Mouse (Mus musculus): ENCODE results near the gene Gm49673.
"Not testable (repeated sequence)": the region's sequence is repeated elsewhere in the genome, so short reads cannot be mapped to it uniquely, and the experiment has no call there.

Gene Gm49673

DNA sequence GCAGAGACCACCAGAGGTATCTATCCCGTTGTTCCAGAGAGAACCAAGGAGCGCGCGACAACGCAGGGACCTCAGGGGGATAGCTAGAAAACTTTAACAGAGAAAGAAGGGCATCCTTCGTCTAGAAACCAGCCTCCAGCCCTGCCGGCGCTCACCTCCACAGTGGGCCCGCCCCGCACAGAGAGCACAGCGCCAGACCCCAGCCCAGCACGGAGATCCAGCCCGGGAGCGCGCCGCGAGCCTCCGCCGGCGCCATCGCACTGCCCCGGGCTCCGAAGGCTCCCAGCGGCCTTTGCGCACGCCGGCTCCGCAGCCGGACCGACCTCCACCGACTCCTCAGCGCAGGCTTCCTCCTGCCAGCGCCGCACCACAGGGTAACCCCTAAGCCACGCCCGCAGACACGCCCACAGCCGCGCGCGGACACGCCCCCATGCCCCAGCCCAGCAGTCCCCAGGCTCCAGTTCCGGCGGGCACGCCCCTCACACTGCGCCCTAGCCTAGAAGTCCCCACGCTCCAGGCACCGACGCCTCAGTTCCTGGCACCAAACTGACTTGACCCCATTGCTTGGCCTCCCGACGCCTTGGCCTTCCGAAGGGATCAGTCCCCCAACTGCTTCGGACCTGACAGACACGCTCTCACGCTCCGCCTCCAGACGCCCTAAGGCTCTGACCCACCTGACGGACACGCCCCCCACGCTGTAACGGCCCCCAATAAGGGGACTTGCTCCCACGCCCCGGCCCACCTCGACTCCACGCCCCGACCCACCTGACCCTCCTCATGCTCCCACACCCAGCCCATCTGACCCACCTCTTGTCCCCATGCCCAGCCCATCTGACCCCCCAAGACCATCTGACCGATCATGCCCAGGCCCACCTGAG lies at the start of gene Gm49673, which contains the start of gene Rnaset2a:
Gm49673 (minus strand) TSS at position 350 of the 878 bp plus-strand sequence.
Rnaset2a (minus strand) TSS at position 659 of the 878 bp plus-strand sequence.
- in situ Hi-C loops (cut with MboI, MseI), result not testable (repeated sequence)

DNA sequence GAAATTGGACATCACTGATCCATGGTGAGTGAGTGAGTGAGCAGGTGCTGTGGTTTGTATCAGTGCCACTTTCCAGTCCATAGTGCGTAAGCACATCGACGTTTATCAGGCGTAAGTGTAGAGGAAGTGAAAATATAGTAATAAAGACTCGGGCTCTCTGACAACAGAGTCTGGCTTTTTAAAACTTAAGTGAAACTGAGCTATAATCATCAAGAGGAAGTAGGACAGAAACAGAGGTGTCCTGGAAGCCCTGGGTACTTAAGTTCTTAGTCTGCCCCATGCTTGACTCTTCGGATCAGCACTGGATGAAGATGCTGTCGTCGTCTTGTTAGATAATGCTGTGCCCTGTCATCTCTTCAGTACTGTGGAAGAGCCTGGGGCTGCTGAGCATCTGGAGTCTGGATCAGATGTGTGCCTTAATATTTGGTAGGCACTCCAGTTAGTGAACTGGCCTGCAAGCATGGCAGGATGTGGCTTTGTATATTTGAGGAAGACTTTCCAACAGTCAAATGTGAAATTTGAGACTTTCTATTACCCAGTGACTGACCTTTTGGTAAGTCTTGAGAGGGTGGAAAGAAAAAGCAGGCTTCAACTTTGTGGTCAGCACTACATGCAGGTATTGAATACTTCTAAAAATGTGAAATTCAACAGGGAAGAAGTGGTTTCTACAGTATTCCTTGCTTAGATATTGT lies 48.2 kb upstream of the Gm49673 start:
- in situ Hi-C loops (cut with MboI, MseI), result no loop called here

DNA sequence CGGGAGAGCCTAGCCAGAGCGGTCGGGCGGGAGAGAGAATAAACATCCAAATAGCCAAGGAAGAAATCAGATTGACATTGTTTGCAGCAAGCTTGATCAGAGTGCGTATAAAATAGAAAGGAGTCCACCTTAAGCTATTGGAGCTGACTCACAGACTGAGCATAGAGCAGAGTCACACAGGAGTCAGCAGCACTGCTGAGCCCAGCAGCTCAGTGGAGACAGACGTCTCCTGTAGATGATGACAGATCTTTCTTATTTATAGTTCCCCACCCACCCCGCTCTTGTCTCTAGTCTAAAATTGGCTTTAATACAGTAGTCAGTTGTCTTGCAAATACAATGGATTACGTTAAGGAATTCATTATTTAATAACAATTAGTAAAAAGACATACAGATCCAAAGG lies 46.1 kb upstream of the Gm49673 start:
- in situ Hi-C loops (cut with MboI, MseI), result no loop called here

DNA sequence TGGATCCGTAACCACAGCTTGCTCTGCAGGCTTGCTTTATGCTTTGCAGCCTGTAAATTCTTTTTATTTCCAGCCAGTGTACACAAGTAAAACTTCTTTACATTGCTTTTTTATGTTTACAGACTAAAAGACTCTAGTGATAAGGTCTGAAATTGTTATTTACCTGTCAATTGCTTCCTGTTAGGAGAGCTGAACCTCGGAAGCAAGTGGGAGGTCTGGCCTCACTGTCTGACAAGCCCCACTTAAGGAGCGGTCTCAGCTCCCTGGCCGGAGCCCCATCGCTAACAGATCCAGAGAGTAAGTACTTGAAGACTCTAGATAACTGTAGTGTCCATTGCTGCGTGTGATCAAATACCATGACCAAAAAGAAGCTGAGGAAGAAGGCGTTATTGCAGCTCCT lies 36.6 kb upstream of the Gm49673 start:
- in situ Hi-C loops (cut with MboI, MseI), result no loop called here

DNA sequence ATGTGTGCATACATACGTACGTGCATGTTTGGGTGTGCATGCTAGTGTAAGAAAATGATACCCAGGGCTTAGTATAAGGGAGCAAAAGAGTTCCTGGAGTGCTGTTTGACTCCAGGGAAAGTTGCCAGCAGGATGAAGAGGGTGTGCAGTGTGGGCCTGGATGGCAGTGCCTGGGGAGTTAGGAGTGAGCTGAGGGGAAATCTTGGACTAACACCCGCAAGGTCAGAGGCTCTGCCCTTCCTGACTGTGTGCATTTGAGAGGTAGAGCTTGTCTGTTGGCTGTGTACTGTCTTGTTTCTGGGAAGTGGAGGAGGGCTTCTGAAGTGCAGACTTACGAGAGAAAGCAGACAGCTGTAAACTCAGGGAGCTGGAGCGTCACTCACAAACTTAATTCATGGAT lies 36.2 kb upstream of the Gm49673 start:
- in situ Hi-C loops (cut with MboI, MseI), result no loop called here

DNA sequence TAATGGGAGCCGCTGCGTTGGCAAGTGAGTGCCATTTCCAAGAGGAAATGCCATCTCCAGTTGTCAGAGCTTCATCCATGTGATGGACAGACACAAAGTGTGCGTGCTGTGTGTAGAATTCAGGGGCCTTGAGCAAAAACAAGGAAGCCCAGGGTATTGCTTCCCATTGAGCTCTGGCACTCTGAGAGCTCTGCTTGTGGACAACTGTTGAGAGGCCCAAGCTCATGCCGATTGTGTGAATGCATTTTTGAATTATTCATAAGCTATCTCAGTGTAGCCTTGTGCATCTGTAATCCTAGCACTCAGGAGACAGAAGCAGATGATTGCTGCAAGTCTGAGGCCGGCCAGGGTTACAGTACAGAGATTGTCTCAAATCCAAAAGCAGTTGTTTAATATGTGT lies 29.5 kb upstream of the Gm49673 start:
- in situ Hi-C loops (cut with MboI, MseI), result no loop called here

DNA sequence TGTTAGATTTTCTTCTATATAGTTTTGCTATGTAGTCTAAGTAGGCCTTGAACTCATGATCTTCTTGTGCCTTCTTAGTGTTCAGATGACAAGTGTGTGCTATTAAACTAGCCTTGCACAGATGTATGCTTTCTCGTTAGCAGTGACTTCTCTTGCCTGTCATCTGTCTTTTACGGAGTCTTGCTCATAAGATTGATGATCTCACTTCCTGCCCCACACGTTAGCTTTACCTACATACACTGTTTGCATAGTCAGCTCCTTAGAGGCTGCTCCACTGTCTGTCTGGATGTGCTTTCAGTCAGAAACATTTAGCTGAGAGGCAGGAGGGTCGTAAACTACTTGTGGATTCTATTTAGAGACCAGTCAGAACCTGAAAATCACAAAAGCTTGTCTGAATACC lies 23.5 kb upstream of the Gm49673 start:
- in situ Hi-C loops (cut with MboI, MseI), result loop anchor here (25.0 kb wide), 1 partner anchor 309 kb away; no protein-coding TSS in a partner anchor

DNA sequence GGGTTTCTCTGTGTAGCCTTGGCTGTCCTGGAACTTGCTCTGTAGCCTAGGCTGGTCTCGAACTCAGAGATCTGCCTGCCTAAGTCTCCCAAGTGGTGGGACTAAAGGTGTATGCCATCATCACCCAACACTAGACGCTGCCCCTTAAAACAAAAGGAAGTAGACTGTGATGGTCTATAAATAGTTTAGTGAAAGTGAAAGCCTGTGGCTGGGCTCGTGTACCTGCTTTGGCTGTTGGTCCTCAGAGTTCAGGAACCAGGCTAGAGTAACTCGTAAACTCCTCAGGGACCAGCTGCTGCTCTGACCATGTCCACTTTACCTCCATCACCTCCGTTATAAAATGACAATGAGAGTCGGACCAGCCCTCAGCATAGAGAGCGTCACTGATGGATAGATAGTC lies 22.7 kb upstream of the Gm49673 start:
- in situ Hi-C loops (cut with MboI, MseI), result loop anchor here (25.0 kb wide), 1 partner anchor 308 kb away; no protein-coding TSS in a partner anchor

DNA sequence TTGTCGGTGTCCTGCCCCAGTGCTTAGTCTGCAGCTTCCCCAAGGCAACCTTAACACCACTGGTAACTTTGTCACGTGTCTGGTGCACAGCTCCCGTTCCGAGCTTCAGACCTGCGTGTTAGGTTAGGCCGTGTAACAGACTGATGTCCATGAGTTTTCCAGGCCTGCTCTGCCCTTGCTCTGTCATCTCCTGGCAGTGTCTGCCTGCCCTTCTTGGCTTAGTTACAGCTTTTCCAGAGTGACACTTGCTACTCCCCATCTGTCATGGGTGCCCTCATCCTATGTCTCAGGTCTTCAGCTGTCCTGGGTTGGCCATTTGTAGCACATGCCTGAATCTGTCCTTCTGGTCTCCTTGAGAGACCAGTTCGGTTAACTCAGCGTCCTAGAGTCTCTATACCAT lies 19.8 kb upstream of the Gm49673 start:
- in situ Hi-C loops (cut with MboI, MseI), result loop anchor here (25.0 kb wide), 1 partner anchor 305 kb away; no protein-coding TSS in a partner anchor

DNA sequence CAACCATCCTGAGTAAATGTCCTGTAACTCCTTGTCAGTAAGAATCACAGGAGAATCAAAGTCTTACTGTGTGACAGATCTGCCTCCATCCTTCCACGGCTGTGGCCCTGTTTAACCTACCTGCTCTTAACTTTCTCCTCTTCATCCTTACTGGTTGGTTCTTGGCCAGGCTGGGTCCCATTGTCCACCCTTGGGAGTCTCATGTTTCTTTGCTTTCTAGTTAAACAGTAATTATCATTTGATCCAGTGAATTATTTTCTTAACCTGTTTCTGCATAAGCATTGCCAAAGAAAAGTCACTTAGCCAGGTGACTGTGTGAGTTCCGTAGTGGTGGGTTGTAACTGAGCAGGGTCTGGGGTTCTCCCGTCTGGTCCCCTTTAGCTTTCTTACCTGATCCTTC lies 18.9 kb upstream of the Gm49673 start:
- in situ Hi-C loops (cut with MboI, MseI), result loop anchor here (25.0 kb wide), 1 partner anchor 304 kb away; no protein-coding TSS in a partner anchor

DNA sequence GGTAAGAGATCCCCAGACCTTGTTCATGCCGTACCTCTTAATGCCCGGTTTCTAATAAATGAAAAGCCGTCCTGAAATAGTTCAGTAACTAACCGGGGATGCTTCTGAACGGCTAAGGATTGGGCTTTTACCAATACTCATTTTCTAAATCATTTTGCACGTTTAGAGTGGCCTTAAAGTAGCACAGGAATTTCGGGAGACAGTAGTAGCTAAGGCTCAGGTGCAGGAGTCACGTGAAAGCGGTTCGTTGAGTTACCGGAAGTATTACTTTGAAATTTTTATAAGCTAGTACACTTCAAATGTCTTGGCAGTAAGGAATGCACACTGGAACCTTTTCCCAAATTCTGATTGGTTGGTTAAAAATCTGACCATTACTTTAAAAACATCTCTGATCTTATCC lies 18.4 kb upstream of the Gm49673 start:
- in situ Hi-C loops (cut with MboI, MseI), result loop anchor here (25.0 kb wide), 1 partner anchor 304 kb away; no protein-coding TSS in a partner anchor

DNA sequence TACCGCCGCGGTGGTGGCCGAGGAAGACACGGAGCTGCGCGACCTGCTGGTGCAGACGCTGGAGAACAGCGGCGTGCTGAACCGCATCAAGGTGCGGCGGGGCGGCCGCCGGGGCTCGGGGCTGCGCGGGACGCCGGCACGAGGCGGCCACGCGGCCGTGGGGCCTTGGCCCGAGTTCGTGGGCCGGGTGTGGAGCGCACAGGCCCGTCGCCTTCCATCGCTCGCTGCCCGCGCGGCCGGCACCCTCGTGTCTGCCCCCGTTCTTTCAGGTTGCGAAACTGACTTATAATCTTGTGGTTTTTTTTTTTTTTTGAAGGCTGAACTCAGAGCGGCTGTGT lies 18.0 kb upstream of the Gm49673 start:
- in situ Hi-C loops (cut with MboI, MseI), result loop anchor here (25.0 kb wide), 1 partner anchor 303 kb away; no protein-coding TSS in a partner anchor

DNA sequence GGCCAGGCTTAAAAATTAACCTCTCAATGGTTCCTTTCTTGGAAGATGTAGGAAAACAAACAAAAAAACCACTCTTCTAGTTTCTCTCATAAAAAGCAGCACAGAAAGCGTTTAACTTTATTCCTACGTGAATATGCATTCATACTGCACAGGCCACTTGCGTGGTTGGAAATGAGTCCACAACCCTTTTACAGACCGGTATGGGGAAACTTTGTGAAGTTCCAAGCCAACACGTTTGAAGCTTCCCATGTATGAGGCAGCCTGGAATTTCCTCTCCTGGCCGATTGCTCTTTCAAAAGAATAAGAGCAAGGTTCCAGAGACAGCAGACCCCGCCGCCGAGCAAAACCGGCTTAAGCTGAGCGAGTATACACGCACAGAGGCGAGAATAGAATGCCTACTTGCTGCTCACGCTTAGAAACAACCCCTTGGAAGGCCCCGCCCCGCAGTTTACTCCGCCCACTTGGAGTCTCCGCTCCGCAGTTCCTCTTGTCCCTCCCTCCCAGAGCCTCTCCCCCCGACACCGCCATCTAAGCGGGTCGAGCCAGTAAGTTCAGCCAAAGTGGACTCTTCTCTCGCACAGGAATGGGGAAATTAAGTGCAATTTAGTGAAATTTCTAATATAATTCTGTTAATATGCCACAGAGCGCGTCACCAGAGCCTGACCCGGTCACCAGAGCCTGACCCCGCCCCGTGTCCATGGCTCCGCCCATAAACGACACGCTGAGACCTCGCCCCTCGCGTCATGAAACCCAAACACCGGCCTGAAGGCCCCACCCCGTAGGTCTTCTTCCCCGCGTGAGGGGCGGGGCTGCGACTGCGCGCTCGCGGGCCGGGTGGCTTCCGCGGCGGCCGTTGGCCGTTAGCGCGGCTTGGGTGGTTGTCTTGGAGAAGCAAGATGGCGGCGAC lies 17.4 kb upstream of the Gm49673 start, which contains the start of gene Fgfr1op:
Fgfr1op (plus strand) TSS at position 801 of the 907 bp plus-strand sequence.
- in situ Hi-C loops (cut with MboI, MseI), result loop anchor here (5.0 to 25.0 kb wide), 2 partner anchors 303 to 1203 kb away; partner anchors contain the start of gene Tagap1

DNA sequence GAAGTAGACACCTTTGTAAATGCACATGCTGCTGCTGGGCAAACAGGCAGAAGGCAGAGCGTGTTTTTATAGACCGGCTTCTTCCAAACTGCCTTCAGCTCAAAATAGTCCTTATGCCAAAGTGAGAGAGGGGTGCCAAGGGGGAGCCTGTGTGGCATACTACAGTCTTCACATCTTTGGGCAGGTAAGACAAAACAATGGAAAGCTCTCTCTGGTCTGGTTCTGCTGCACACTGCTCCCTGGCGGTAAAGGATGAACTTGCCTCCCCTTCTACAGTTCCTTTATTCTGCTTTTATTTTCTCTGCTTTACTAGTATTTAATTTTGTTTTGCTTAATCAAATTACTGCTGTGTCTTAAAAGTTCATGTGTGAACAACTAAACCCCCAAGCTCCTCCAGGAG lies 13.4 kb upstream of the Gm49673 start:
- in situ Hi-C loops (cut with MboI, MseI), result loop anchor here (5.0 to 25.0 kb wide), 2 partner anchors 299 to 1199 kb away; partner anchors contain the start of gene Tagap1

DNA sequence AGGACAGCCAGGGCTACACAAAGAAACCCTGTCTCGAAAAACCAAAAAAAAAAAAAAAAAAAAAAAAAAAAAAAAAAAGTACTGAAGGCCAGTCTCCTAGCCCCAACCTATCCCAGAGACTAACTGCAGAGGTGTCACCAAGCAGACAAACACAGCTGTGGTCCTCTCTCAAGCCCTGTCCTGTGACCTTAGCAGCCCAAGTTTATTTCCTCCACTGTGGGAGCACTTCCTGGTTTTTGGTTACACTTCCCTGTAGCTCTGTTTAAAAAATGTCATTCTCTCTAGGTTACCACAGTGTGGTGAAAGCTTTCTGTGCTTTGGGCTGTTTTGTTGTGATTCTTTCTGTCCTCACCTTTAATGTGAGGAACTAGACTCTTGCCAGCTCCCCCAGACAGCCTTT lies 11.0 kb upstream of the Gm49673 start:
- in situ Hi-C loops (cut with MboI, MseI), result loop anchor here (25.0 kb wide), 1 partner anchor 296 kb away; no protein-coding TSS in a partner anchor

DNA sequence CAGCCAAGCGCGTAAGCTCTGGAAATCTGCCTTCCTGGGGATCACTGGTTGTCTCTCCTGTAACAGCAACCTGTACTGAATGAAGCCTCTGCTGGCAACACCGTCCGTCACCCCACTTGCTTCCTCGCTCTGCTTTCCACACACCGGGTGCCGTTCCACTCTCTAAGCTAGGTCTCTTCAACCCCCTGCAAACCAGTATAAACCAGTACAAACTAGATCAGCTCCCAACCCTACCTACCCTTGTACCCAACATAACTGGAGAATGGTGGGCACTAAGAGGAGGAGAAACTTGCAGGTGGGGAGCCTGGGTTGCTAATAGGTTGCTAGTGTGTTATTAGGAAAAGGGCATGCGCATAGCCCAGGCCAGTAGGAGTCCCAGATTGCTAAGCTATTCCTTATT lies 8.4 kb upstream of the Gm49673 start:
- in situ Hi-C loops (cut with MboI, MseI), result loop anchor here (25.0 kb wide), 1 partner anchor 294 kb away; no protein-coding TSS in a partner anchor

DNA sequence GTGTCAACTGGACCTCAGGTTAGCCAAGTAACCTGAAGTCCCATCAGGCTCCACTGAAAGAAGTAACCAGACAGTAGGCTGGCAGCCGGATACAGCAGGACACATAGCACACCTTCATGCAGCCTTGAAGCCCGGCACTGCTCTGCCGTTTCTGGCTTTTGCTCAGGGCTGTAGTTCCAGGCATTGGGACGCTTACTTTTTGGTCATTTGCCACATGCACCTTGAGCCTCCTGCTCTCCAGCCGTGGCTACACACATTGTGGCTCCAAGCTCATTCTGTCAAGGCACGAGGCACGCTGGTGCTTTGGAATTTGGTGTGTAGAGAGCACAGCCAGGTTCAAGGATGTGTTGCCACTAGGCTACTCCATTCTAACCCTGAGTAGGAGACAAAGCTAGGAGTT lies 7.4 kb upstream of the Gm49673 start:
- in situ Hi-C loops (cut with MboI, MseI), result loop anchor here (25.0 kb wide), 1 partner anchor 293 kb away; no protein-coding TSS in a partner anchor

DNA sequence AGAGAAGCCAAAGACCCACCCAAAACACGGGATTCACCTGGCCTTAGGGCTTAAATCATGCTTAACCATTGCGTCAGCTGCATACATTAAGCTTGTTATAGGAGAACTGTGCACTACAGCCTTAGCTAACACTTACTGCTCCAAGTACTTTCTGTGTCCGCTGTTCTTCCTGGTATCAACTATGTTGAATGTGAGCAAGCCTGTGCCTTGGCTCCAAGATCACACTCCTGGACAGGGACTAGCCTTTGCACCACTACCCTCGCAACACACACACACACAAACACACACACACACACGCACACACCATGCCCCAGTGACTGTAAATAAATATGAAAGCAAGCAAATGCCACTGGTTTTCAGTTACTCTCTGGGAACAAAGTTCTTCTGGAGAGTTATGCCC lies 657 bp downstream of the Gm49673 start:
- in situ Hi-C loops (cut with MboI, MseI), result not testable (repeated sequence)

DNA sequence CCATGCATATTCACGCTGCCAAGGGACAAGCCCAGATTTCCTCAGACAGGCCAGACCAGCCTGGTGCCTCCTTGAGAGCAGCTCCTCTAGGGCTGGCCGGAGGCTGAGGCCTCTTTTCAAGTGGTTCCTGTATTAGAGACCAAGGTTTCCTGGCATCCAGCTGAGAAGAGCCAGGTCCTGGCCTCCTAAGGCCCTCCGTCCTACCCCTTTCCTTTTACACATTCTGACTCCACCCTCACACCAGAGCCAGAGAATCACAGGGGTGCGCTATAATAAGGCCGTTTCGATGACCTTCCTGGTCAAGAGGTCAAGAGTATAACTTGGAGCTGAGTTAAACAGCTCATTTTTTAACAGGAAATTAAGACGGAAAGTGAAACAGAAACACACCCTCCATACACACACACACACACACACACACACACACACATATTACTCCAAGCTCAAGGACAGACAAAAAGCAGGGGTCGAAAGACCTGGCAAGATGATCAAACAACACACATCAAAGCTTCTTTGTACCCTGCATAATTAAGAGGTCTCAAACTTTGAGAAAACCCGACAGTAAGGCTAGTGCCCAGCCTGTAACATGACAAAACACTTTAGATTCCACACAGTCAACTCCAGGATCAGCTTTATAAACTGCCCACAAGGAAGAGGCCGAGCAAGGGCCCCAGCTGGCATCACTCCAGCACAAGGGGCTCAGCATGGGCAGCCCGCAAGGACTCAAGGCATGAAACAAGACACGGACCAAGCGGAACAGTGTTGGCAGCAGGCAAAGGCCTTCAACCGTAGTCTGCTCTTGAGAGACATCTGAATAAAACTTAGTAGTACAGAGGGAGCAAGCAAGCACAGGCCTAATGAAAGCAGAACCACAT lies 3.5 kb downstream of the Gm49673 start:
- in situ Hi-C loops (cut with MboI, MseI), result not testable (repeated sequence)

DNA sequence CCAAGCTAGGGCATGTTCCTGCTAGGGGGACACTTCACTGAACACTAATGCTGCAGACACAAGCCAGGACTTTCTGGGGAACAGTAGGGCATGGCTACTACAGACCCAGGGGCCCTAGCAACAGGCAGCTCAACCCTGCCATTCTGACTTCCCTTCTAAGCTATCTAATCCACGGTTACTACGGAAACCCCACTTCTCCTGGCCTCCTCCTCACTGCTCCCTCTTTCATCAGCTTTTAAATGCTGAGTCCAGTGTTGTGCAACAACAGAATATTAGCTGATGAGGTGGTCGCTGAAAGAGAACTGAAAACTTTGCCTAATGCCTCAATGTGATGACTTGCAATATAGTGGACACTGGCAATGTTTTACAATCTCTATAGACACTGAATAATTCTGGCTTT lies 7.4 kb downstream of the Gm49673 start:
- in situ Hi-C loops (cut with MboI, MseI), result not testable (repeated sequence)

All from T-helper 2 cell (primary cell).